Mouse (Mus musculus) stomach, postnatal 0 days (tissue): Measurements from ENCODE around the gene Plcd3.

Experiments used
- CTCF ChIP-seq: IDR thresholded peaks from 2 replicates; pipeline ENCODE4 v1.5.1; 2016; ENCODE audit warnings: antibody characterized with exemption, low read depth, mild to moderate bottlenecking, moderate library complexity
- EP300 ChIP-seq: optimal IDR thresholded peaks from 2 replicates; pipeline ENCODE3; 2016; ENCODE audit warnings: antibody characterized with exemption

GRCm38 (mm10) chr11:103038037-103038436, 63.4 kb downstream of the Plcd3 start:
- TF ChIP-seq CTCF = no peak
- TF ChIP-seq EP300 = no peak
